Mouse (Mus musculus): ENCODE measurements around the gene Nedd8. TPM values are rescaled to one million over a fixed set of nuclear protein-coding genes. Genes with fewer than 3 reads are reported as not detected.

Gene Nedd8
- polyA plus RNA-seq, 1 experiment = not detected

GRCm38 (mm10) chr14:55613346-55613745 is 58.6 kb downstream of the Nedd8 start:
- Histone ChIP-seq H3K4me3 (ENCODE audit: insufficient read depth, low read depth, low read length) (no peak overlapping the region), H3K27ac (ENCODE audit: insufficient read depth, low read depth, low read length) (no peak overlapping the region), H3K4me1 (ENCODE audit: control insufficient read depth, insufficient read depth, low read length) (no peaks in the 10 kb centered on the region)
- 51% methylated on average over 6 of the region's 6 CpGs for WGBS
- TF ChIP-seq POLR2A (IDR thresholded peaks at IDR 0.05; ENCODE audit: insufficient read depth, low read depth, low read length) (no peak), CTCF (IDR thresholded peaks at IDR 0.05; ENCODE audit: insufficient read depth, low read depth, low read length) (no peak)

Other genes with a start within 250 kb of the Nedd8 start
- gene Dhrs4, start 193.4 kb downstream of the Nedd8 start, polyA plus RNA-seq (2012; ENCODE audit: insufficient read depth, insufficient read length, low replicate concordance, missing spikeins) = not detected in 2 replicates
- gene Carmil3, start 181.5 kb downstream of the Nedd8 start, polyA plus RNA-seq (2012; ENCODE audit: insufficient read depth, insufficient read length, low replicate concordance, missing spikeins) = not detected in 2 replicates
- 357 TPM in 1 of 2 replicates, not detected in the other for gene Cpne6, start 161.7 kb downstream of the Nedd8 start, polyA plus RNA-seq (2012; ENCODE audit: insufficient read depth, insufficient read length, low replicate concordance, missing spikeins)
- not detected in 2 replicates for gene Nrl, start 147.1 kb downstream of the Nedd8 start, polyA plus RNA-seq (2012; ENCODE audit: insufficient read depth, insufficient read length, low replicate concordance, missing spikeins)
- gene Pck2, start 131.9 kb downstream of the Nedd8 start, polyA plus RNA-seq (2012; ENCODE audit: insufficient read depth, insufficient read length, low replicate concordance, missing spikeins) = not detected in 2 replicates
- not detected in 2 replicates for gene Dcaf11, start 112.1 kb downstream of the Nedd8 start, polyA plus RNA-seq (2012; ENCODE audit: insufficient read depth, insufficient read length, low replicate concordance, missing spikeins)
- gene A730061H03Rik, start 111.7 kb downstream of the Nedd8 start, polyA plus RNA-seq (2012; ENCODE audit: insufficient read depth, insufficient read length, low replicate concordance, missing spikeins) = not detected in 2 replicates
- gene Fitm1, start 96.5 kb downstream of the Nedd8 start, polyA plus RNA-seq (2012; ENCODE audit: insufficient read depth, insufficient read length, low replicate concordance, missing spikeins) = not detected in 2 replicates
- gene Psme1, start 94.0 kb downstream of the Nedd8 start, polyA plus RNA-seq (2012; ENCODE audit: insufficient read depth, insufficient read length, low replicate concordance, missing spikeins) = not detected in 2 replicates
- gene Emc9, start 86.8 kb downstream of the Nedd8 start, polyA plus RNA-seq (2012; ENCODE audit: insufficient read depth, insufficient read length, low replicate concordance, missing spikeins) = not detected in 2 replicates
- gene Psme2, start 81.0 kb downstream of the Nedd8 start, polyA plus RNA-seq (2012; ENCODE audit: insufficient read depth, insufficient read length, low replicate concordance, missing spikeins) = not detected in 2 replicates
- gene Rnf31, start 80.4 kb downstream of the Nedd8 start, polyA plus RNA-seq (2012; ENCODE audit: insufficient read depth, insufficient read length, low replicate concordance, missing spikeins) = not detected in 2 replicates
- not detected in 2 replicates for gene Irf9, start 68.6 kb downstream of the Nedd8 start, polyA plus RNA-seq (2012; ENCODE audit: insufficient read depth, insufficient read length, low replicate concordance, missing spikeins)
- not detected in 2 replicates for gene Rec8, start 54.1 kb downstream of the Nedd8 start, polyA plus RNA-seq (2012; ENCODE audit: insufficient read depth, insufficient read length, low replicate concordance, missing spikeins)
- gene Ipo4, start 36.2 kb downstream of the Nedd8 start, polyA plus RNA-seq (2012; ENCODE audit: insufficient read depth, insufficient read length, low replicate concordance, missing spikeins) = not detected in 2 replicates
- gene Gm49378, start 34.2 kb downstream of the Nedd8 start, polyA plus RNA-seq (2012; ENCODE audit: insufficient read depth, insufficient read length, low replicate concordance, missing spikeins) = not detected in 2 replicates
- gene Tm9sf1, start 28.3 kb downstream of the Nedd8 start, polyA plus RNA-seq (2012; ENCODE audit: insufficient read depth, insufficient read length, low replicate concordance, missing spikeins) = not detected in 2 replicates
- gene Tssk4, start 21.9 kb downstream of the Nedd8 start, polyA plus RNA-seq (2012; ENCODE audit: insufficient read depth, insufficient read length, low replicate concordance, missing spikeins) = not detected in 2 replicates
- not detected in 2 replicates for gene Mdp1, start 11.6 kb downstream of the Nedd8 start, polyA plus RNA-seq (2012; ENCODE audit: insufficient read depth, insufficient read length, low replicate concordance, missing spikeins)
- not detected in 2 replicates for gene Gmpr2, start 183 bp downstream of the Nedd8 start, polyA plus RNA-seq (2012; ENCODE audit: insufficient read depth, insufficient read length, low replicate concordance, missing spikeins)
- not detected in 2 replicates for gene Tinf2, start 9.7 kb upstream of the Nedd8 start, polyA plus RNA-seq (2012; ENCODE audit: insufficient read depth, insufficient read length, low replicate concordance, missing spikeins)
- not detected in 2 replicates for gene Tgm1, start 41.8 kb upstream of the Nedd8 start, polyA plus RNA-seq (2012; ENCODE audit: insufficient read depth, insufficient read length, low replicate concordance, missing spikeins)
- not detected in 2 replicates for gene Rabggta, start 50.1 kb upstream of the Nedd8 start, polyA plus RNA-seq (2012; ENCODE audit: insufficient read depth, insufficient read length, low replicate concordance, missing spikeins)
- gene Dhrs1, start 73.6 kb upstream of the Nedd8 start, polyA plus RNA-seq (2012; ENCODE audit: insufficient read depth, insufficient read length, low replicate concordance, missing spikeins) = not detected in 2 replicates
- not detected in 2 replicates for gene Nop9, start 73.6 kb upstream of the Nedd8 start, polyA plus RNA-seq (2012; ENCODE audit: insufficient read depth, insufficient read length, low replicate concordance, missing spikeins)
- not detected in 2 replicates for gene Cideb, start 86.3 kb upstream of the Nedd8 start, polyA plus RNA-seq (2012; ENCODE audit: insufficient read depth, insufficient read length, low replicate concordance, missing spikeins)
- gene Ltb4r2, start 89.3 kb upstream of the Nedd8 start, polyA plus RNA-seq (2012; ENCODE audit: insufficient read depth, insufficient read length, low replicate concordance, missing spikeins) = not detected in 2 replicates
- not detected in 2 replicates for gene Ltb4r1, start 93.8 kb upstream of the Nedd8 start, polyA plus RNA-seq (2012; ENCODE audit: insufficient read depth, insufficient read length, low replicate concordance, missing spikeins)
- not detected in 2 replicates for gene Adcy4, start 112.0 kb upstream of the Nedd8 start, polyA plus RNA-seq (2012; ENCODE audit: insufficient read depth, insufficient read length, low replicate concordance, missing spikeins)
- not detected in 2 replicates for gene Ripk3, start 116.7 kb upstream of the Nedd8 start, polyA plus RNA-seq (2012; ENCODE audit: insufficient read depth, insufficient read length, low replicate concordance, missing spikeins)
- gene Nfatc4, start 151.0 kb upstream of the Nedd8 start, polyA plus RNA-seq (2012; ENCODE audit: insufficient read depth, insufficient read length, low replicate concordance, missing spikeins) = not detected in 2 replicates
- not detected in 2 replicates for gene Nynrin, start 181.9 kb upstream of the Nedd8 start, polyA plus RNA-seq (2012; ENCODE audit: insufficient read depth, insufficient read length, low replicate concordance, missing spikeins)
- not detected in 2 replicates for gene Cbln3, start 212.3 kb upstream of the Nedd8 start, polyA plus RNA-seq (2012; ENCODE audit: insufficient read depth, insufficient read length, low replicate concordance, missing spikeins)
- gene Khnyn, start 212.8 kb upstream of the Nedd8 start, polyA plus RNA-seq (2012; ENCODE audit: insufficient read depth, insufficient read length, low replicate concordance, missing spikeins) = not detected in 2 replicates
- not detected in 2 replicates for gene Sdr39u1, start 228.2 kb upstream of the Nedd8 start, polyA plus RNA-seq (2012; ENCODE audit: insufficient read depth, insufficient read length, low replicate concordance, missing spikeins)